Mouse (Mus musculus): ENCODE measurements around the gene Pax2. TPM values are rescaled to one million over a fixed set of nuclear protein-coding genes. Genes with fewer than 3 reads are reported as not detected.
A peak's percentile ranks its signal among the peaks of the same experiment; 100 is the strongest.

The Pax2 gene
- total and polyA plus RNA-seq, 3 experiments, result not detected

DNA sequence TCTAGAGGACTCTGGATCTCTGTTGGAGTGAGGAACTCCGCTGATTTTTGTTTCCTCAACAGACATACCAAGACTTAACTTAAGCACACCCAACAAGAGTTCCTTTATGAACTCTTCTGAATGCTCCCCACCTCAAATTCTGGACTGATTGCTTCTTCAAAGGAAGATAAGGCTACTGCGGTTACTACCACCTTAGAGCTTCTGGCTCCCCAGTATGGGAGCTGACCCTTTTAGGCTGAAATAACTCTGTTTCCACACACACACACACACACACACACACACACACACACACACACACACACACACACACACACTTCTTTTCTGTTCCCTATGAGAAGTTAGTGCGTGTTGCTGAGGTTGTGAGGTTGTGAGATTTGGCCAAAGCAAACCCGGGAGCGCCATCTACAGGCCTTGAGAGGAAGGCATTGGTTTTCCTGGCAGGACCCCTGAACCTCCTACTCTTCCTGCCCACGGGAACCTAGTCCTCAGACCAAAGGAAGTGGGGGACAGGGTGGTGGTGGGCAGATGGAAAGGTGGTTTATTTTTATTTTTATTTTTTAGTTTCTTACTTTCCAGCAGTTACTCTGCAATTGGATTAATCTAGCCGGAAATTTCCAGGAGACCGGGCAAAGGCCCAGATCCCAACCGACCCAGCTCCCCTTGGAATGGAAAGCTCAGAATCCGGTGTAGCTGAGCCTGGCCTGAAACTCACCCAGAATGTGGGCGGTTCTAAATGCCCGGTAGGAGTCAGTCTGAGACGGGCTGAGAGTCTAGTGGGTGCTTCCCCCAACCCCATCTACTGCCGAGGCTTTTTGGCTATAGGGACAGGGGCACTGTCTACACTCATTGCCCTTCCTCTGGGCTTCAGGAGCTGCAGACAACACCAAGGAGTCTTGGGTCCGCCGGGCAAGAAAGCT, 1.1 kb upstream of the Pax2 start:
- Histone ChIP-seq H3K4me1 (ENCODE audit: control insufficient read depth in 1 of 2, insufficient read depth in 2 of 2) (peaks cover 5 to 31% of the 10 kb centered on the region in 2 experiments; a peak in 2 of 4 replicates), H3K4me2 (ENCODE audit: insufficient read depth, low read depth, poor library complexity, severe bottlenecking) (peak overlapping the region; percentile 87), H3K27me3 (replicated peaks) (peaks cover 91% of the 10 kb centered on the region), H3K79me2 (replicated peaks; ENCODE audit: control insufficient read depth, extremely low read depth, insufficient read depth, poor library complexity, severe bottlenecking) (no peaks in the 10 kb centered on the region), H3K4me3 (replicated peaks in 1 of 3; ENCODE audit: low read depth in 2 of 3, low read length in 2 of 3, poor library complexity in 1 of 3) (no peak overlapping the region), H3K27ac (ENCODE audit: insufficient read depth, low read depth) (no peak overlapping the region), H3K9ac (ENCODE audit: insufficient read depth, low read depth) (no peak overlapping the region), H3K36me3 (replicated peaks in 1 of 2; ENCODE audit: control insufficient read depth in 1 of 2, insufficient read depth in 1 of 2, low read length in 1 of 2) (no peaks in the 10 kb centered on the region), H3K9me3 (replicated peaks; ENCODE audit: low read length) (peaks cover 18% of the 10 kb centered on the region)
- no peak for TF ChIP-seq SIN3A (IDR thresholded peaks at IDR 0.05; ENCODE audit: low read length)
- no peak for TF ChIP-seq MYC (IDR thresholded peaks at IDR 0.05; ENCODE audit: low read depth, low read length)
- no peak for TF ChIP-seq MAFK (IDR thresholded peaks at IDR 0.05; ENCODE audit: insufficient replicate concordance, low read length)
- no peak for TF ChIP-seq EP300 (IDR thresholded peaks at IDR 0.05; ENCODE audit: low read length)
- TF ChIP-seq POLR2A (IDR thresholded peaks at IDR 0.05; ENCODE audit: low read depth, low read length), result no peak
- no peak for TF ChIP-seq MAX (IDR thresholded peaks at IDR 0.05; ENCODE audit: low read length)
- no peak for TF ChIP-seq GABPA (IDR thresholded peaks at IDR 0.05; ENCODE audit: insufficient replicate concordance, low read depth, low read length)
- peak; percentile 24; the same call in 1 of the 2 replicates for TF ChIP-seq ELF1 (IDR thresholded peaks at IDR 0.05; ENCODE audit: low read depth, low read length)
- TF ChIP-seq RAD21 (IDR thresholded peaks at IDR 0.05; ENCODE audit: low read depth, low read length), result peak; percentile 75
- TF ChIP-seq ETS1 (conservative IDR thresholded peaks at IDR 0.05; ENCODE audit: low read depth, low read length), result no peak
- TF ChIP-seq SMC3 (IDR thresholded peaks at IDR 0.05; ENCODE audit: low read depth, low read length), result peak; percentile 62
- TF ChIP-seq HCFC1 (IDR thresholded peaks at IDR 0.05; ENCODE audit: low read depth, low read length), result no peak
- TF ChIP-seq ZMIZ1 (IDR thresholded peaks at IDR 0.05; ENCODE audit: low read depth, low read length), result no peak
- no peak for TF ChIP-seq NELFE (IDR thresholded peaks at IDR 0.05; ENCODE audit: low read depth, low read length)
- TF ChIP-seq ZNF384 (IDR thresholded peaks at IDR 0.05; ENCODE audit: low read depth, low read length), result no peak
- TF ChIP-seq ZKSCAN1 (IDR thresholded peaks at IDR 0.05; ENCODE audit: borderline replicate concordance, low read depth, low read length), result no peak
- TF ChIP-seq CTCF (conservative IDR thresholded peaks at IDR 0.05 in 1 of 2, IDR thresholded peaks at IDR 0.05 in 1 of 2; ENCODE audit: low read depth in 2 of 2, low read length in 2 of 2), result peak; percentile 40 to 76; a peak in 3 of 4 replicates
- in situ Hi-C loops (cut with MboI; ENCODE audit: low pct_ligation_motif_present, low pct_unique_long_range_greater_than_20kb, low sequenced_read_pairs), result loop anchor here (25.0 kb wide), 1 partner anchor 133 kb away; no protein-coding TSS in a partner anchor
- DNase-seq (ENCODE audit: extremely low read depth), result peak; percentile 47
- dilution Hi-C loops (cut with MboI; ENCODE audit: extremely low pct_ligation_motif_present, extremely low pct_unique_long_range_greater_than_20kb, low sequenced_read_pairs), result no loop called here

DNA sequence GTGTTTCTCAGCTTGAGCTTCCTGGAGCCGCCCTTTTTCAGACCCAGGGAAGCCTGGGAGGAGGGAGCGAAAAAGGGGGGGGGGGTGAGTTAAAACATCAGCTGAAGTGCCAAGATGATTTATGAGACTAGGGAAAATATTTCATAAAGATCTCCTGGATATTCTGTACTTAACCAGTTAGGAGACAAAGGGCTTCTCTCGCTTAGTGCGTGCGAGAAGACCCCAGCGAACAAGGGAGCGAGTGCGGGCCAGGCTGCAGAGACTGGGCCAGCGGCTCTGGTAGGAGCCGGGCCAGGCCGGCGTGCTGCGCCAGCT, 510 bp upstream of the Pax2 start:
- Histone ChIP-seq H3K4me1 (ENCODE audit: control insufficient read depth in 1 of 2, insufficient read depth in 2 of 2) (peaks cover 3 to 26% of the 10 kb centered on the region in 2 experiments; a peak in 2 of 4 replicates), H3K9me3 (replicated peaks; ENCODE audit: low read length) (peaks cover 25% of the 10 kb centered on the region), H3K79me2 (replicated peaks; ENCODE audit: control insufficient read depth, extremely low read depth, insufficient read depth, poor library complexity, severe bottlenecking) (no peaks in the 10 kb centered on the region), H3K4me3 (replicated peaks in 1 of 3; ENCODE audit: low read depth in 2 of 3, low read length in 2 of 3, poor library complexity in 1 of 3) (no peak overlapping the region), H3K9ac (ENCODE audit: insufficient read depth, low read depth) (no peak overlapping the region), H3K36me3 (replicated peaks in 1 of 2; ENCODE audit: control insufficient read depth in 1 of 2, insufficient read depth in 1 of 2, low read length in 1 of 2) (no peaks in the 10 kb centered on the region), H3K4me2 (ENCODE audit: insufficient read depth, low read depth, poor library complexity, severe bottlenecking) (peak overlapping the region; percentile 87), H3K27me3 (replicated peaks) (peaks cover 91% of the 10 kb centered on the region), H3K27ac (ENCODE audit: insufficient read depth, low read depth) (no peak overlapping the region)
- DNase-seq (ENCODE audit: extremely low read depth), result no peak
- no peak for TF ChIP-seq ZKSCAN1 (IDR thresholded peaks at IDR 0.05; ENCODE audit: borderline replicate concordance, low read depth, low read length)
- TF ChIP-seq ZC3H11A (IDR thresholded peaks at IDR 0.05; ENCODE audit: low read depth, low read length), result no peak
- in situ Hi-C loops (cut with MboI; ENCODE audit: low pct_ligation_motif_present, low pct_unique_long_range_greater_than_20kb, low sequenced_read_pairs), result loop anchor here (25.0 kb wide), 1 partner anchor 132 kb away; no protein-coding TSS in a partner anchor
- dilution Hi-C loops (cut with MboI; ENCODE audit: extremely low pct_ligation_motif_present, extremely low pct_unique_long_range_greater_than_20kb, low sequenced_read_pairs), result no loop called here

Measured in CH12.LX (cell line).